Mouse (Mus musculus) kidney, adult 11 months (tissue): ENCODE data around the gene Nxn.
A peak's percentile ranks its signal among the peaks of the same experiment; 100 is the strongest.

ENCODE experiments used
- DNase-seq: peaks from one replicate; pipeline ENCODE4 v3.0.0; 2022

Gene Nxn

DNA sequence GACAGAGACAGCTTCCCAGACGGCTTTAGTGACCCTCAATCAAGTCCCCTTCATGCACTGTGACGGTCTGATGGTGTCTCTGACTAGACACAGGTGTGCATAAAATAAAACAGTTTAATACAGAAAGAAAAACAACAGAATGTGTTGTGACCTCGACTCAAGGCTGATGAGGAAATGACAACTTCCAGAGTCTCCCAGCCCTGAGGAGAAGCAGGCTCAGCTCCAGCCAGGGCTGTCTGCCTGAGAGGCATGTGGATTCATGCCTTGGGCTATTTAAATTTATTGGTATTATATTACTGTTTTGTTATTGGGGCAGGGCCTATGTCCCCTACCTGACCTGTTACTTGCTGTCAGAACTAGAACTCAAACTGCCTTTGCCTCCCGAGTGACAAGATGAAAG is 37.5 kb downstream of the Nxn start:
- no peak for DNase-seq

DNA sequence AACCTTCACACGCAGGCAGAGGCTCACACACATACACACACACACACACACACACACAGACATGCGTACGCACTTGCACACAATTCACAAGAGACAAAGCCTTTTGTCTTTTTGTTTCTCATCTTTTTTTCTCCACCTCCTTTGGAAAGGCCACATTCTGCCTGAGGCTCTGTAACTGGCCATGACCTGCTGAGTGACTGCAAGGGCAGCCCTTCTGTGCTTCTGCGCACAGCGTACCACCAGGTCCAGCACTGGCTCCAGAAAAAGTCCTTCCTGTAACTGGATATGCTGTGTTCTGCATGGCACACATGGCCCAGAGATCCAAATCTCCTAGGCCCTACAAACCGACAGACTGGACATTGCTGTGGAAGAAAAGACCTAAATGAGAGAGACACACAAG is 38.7 kb downstream of the Nxn start:
- DNase-seq, result no peak

DNA sequence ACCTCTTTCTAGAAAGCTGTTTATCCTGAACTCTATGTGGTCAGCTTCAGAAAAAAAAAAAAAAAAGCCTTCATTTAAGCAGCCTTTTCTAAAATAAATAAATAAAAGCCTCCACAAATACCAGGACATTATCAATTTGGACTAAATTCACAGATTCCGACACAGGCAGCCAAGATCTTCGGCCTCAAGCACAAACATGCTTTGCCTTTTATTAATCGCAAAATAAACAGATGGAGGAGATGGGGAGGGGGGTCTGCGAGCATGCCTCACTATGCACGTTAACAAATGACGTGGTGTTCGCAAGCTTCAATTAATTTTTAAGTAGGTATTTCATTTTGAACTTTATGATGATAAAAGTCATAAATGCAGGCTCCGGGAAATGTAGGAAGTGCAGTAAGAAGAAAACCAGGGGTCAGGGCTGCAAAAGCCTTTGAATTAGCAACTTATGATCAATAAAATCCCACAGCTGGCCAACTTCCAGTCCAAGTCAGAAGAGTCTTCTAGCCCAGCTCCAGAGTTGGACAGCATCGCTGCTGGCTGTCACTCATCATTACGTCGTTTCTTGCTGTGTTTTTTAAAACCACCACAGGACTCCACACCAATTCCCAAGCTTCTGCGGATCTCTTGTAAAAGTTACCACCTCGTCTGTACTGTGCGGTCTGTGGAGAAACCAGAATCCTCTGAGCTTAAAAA is 40.2 kb downstream of the Nxn start:
- DNase-seq, result no peak

DNA sequence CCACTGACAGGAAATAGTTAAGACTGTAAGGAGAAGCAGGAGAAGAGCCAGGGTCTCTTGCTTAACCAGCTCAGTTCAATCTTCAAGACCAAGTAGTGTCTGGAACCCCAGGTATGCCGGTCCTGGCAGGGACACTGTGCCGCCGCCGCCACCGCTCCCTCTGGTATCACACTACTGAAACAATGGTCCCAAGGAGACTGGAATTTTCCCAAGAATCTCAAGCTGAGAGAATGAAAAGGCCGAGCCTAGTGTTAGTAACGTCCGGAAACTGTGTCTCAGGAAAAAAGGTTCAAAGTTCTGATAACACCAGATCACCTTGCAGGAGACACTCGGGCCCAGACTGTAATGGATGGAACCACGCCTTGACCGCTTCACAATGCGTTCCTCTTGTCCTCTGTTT is 41.5 kb downstream of the Nxn start:
- DNase-seq, result no peak

DNA sequence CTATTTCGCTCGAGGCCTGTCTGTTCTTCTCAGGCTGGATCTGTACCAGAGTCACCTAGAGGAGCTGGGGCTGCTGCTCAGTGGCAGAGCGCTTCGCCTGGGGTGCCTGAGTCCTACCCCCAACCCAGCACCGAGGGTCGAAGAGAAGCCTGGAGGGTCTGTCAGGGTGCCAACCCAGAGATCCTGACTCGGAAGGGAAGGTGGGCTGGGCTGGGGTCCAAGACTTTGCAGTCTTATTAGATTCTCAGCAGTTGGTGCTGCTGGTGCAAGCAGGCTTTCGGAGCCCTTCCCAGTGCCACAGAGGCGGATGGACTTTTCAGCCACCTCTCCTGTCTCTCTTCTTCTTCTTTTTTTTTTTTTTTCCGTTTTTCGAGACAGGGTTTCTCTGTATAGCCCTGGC is 42.8 kb downstream of the Nxn start:
- no peak for DNase-seq

DNA sequence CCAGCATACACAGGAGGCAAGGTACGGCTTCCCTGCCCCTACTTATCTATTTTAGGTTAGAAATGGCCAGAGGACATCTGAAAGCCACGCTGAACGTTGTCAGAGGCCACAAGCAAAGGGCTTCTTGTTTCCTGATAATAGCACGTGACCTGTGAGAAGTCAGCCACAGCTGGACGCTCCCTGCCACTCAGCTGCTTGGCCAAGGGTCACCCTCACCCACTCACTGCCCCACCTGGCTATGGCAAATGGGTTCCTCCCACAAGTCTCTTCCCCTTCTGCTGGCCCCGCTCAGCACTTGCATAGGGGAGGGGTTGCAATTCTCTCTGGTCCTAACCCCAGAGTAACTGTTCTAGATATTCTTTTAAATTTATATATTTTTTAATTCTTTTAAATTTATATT is 43.5 kb downstream of the Nxn start:
- DNase-seq, result peak; percentile 28

DNA sequence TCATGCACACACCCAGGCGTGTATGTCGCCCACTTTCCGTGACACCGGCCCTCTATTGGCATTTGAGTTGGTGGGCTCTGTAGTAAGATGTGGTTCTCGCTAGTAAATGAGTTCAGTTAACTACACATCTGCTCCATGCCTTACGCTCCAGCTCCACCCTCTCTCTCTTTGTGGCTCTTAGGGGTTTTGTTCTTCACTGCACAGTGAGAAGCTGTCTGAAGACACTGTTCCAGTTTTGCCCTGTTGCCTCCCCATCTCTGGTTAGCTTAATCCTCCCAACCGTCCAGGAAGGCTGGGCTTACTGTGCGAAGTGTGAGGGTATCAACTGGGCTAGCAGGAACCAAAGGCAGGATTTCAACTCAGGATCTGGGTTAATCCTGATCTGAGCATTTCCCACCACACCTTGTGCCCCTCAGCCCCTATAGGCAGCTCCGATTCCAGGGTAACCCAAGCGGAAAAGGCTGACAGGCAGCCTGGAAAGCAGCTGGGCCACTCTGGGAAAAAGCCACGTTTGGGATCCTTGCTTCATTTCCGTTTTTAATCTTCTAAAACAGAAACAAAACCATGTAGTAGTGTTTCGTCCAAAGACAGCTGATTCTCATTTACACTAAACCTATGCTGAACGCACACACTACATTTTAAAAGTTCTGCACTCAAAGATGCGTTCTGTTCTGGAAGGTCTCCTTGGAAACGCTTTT is 45.9 kb downstream of the Nxn start:
- no peak for DNase-seq

DNA sequence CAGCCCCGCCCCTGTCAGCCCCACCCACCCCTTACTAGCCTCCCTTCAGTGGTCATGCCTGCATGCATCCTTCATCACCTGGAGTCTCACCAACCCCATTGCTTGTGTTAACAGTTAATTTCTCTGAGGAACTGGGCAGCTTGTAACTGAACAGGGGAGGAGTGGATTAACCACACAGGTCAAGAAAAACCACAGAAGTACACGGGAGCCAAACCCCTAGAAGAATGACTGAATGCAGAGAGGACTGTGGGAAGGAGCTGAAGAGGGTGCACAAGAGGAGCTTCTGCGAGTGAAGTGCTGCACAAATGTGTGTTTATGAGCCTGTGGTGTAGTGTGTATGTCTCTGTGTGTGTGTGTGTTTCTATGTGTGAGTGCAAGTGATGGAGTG is 47.3 kb downstream of the Nxn start:
- DNase-seq, result no peak

DNA sequence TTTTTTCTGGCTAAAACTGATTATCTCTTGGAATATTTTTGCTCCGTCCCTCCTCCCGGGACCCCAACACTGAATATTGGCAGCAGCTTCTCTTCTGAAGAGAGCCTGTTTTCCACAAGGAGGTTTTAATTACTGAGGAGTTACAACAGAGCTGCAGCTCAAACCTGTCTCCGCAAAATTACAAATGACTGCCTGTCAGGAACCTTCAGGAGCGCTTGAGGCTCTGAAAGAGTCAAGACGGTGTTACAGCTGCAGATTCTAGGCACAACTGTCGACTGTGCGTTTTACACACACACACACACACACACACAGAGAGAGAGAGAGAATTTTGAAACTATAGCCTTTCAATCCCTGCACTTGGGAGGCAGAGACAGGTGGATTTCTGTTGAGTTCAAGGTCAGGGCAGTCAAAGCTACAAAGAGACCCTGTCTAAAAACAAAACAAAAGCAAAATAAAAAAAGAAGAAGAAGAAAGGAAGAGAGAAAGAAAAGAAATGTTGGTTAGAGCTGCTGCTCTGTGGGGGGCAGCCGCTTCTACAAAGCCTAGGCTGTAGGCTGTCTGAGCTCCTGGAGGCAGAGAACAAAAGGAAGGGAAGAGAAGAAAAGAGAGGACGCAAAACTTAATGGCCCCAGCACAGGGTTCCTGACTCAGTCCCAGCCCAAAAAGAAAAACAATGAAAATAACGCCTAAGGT is 47.9 kb downstream of the Nxn start:
- DNase-seq, result no peak

DNA sequence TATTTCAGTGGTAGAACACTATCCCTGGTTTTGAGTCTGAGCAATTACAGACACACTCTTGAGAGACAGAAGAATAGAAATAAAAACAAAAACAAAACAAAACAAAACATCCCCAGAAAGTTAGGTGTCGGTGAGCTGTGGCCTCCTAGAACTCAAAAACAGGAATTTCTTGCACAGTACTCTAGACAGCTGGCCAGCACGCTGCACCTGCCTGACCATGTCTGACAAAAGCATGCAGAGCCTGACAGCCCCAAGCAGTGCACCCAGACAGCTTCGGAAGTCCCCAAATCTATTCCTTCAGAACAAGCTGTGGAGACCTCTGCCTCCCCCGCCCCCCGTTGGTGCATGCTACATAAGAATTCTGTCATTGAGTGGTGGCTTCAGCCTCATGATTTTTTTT is 49.1 kb downstream of the Nxn start:
- DNase-seq, result no peak

DNA sequence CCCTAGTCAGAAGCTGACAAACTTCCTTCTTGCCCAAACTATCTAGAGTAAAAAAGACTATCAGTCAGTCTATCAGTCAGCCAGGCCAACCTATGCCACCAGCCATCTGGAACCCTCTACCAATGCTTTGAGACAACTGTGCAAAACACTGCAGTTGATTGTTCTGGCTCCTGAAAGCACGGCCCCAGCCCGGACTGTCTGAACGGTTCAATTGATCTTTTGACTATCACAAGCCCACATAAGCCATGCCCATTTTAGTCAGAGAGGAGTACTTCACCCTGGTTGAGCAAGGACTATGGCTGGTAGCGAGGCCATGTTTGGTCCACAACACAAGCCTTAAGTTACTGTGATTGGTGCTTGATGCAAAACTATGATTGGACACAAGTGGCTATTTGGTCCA is 51.4 kb downstream of the Nxn start:
- DNase-seq, result no peak

DNA sequence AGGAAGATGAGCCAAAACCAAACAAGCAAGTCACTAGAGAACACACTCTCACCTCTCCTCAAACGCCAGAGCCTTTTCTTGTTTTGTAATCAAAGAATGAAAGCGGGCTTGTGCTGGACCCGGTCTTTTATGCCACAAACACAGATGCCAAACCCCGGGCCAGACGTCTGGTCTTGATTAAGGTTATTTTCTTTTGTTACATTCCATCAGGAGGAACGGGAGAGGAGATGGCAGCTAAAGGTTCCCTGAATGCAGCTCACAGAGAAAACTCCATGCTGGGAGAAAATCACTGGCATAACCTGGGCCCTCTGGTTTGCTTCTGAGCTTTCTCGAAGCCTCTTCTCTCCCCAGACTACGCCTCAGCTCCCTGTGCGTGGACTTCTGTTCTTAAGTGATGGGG is 55.9 kb downstream of the Nxn start:
- DNase-seq, result no peak

DNA sequence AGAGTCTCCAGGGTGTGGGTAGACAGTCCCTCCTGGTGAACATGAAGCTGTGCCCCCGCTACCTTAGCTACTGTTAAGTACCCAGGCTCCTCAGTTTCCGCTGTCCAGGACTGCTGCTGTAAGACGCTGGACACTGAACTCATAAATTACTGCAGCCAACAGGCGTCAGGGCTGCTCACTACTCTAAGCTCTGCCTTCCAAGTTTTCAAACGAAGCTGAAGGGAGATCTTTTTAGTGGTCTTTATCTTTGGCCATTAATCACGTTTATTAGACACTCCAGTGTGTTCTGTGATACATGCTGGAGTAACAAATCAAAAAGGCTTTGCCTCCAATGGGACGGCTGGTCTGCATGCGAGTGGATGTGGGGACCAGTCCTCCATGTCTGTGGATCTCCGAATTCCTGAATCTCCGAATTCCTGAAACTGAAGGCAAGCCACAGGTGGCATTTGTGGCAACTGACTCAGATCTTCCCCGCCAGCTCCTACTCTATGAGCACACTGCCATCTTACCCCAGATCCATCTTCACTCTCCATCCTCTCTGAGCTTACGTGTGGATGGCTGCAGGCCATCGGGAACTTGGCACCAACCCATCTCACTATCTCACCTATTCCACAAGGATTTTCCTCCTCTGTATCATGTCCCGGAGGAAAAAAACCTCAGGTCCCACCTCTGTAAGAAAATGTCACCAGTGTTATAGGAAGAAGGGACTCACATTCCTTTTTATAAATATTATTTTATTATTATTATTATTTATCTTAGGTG is 56.9 kb downstream of the Nxn start:
- DNase-seq, result no peak

DNA sequence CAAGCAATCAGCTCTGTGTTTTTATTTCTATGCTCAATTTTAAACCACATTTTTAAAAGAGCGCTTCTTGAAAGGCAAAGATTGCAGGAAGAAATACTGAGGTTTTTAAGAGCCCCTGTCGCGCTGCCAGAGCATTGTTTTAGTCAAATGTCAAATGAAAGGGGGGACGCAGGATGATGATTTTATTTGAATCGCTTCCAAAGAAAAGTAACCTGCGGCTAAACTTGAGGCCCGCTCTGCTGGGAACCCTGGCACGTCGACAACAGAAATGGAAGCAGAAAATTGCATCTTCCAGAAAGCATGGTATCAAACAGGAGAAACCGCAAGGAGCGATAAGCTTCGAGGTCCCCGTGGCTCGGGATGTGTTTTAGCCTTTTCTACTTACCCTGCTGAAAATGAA is 57.8 kb downstream of the Nxn start:
- DNase-seq, result no peak

DNA sequence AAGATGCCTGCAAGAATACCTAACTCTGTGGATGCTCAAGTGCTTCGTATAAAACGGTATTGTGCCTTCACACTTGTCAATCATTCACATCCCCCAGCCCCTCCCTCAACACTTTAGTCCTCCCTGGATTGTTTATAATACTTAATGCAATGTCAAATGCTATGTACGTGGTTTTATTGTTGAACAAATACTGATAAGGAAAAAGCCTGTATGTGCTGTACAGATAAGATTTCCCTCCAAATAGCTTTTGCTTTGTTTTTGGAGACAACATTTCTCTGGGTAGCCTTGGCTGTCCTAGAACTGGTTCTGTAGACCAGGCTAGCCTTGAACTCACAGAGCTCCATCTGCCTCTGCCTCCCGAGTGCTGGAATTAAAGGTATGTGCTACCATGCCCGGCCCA is 59.1 kb downstream of the Nxn start:
- DNase-seq, result no peak

DNA sequence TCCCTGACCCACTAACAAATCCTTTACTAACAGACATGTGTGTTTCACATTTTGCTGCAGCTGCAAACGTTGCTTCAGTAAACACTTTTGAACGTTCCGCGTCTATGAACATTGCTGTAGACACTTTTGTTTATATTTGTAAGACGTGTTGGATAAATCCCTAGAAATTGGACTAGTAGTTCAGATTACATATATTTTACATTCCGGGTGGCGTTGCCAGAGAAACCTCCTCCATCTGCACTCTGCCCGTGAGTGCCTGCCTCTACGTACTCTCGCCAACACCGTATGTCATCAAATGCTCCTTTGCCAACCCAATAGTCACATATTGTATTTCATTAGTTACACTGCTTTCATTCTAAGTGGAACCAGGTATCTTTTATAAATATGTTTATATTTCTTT is 59.8 kb downstream of the Nxn start:
- DNase-seq, result no peak

DNA sequence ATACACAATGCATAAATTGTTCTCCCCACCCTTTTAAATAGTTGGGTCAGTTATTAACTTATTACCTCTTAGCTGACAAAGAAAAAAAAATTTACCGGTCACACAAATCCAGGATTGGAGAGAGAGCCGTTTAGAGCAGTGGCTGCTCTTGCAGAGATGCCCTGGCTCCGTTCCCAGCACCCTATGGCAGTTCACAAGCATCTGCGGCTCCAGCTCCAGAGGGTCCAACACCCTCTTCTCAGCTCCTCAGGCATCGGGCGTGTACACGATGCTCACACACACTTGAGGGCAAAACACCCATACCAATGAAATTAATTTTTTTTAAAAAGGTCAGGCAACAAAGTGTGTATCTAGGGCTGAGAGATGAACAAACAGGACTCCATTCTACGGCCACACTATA is 60.3 kb downstream of the Nxn start:
- no peak for DNase-seq

DNA sequence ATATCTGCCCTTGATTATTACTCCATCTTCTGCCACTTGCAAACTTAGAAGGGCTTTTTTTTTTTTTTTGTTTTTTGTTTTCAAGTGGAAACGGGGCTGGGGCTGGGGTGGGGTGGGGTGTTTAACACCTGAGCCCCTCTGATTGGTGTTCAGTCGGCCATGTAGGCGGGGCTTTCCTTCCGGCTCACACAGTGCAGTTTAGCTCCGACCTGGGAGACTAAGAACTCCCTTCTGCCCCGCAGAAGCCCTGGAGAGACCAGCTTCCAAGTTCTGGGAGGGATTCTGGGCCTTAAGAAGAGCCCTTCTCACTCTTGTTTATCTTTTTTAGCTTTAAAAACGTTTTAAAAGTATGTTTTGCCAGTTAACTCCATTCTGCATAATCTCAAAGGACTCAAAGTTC is 61.2 kb downstream of the Nxn start:
- no peak for DNase-seq

DNA sequence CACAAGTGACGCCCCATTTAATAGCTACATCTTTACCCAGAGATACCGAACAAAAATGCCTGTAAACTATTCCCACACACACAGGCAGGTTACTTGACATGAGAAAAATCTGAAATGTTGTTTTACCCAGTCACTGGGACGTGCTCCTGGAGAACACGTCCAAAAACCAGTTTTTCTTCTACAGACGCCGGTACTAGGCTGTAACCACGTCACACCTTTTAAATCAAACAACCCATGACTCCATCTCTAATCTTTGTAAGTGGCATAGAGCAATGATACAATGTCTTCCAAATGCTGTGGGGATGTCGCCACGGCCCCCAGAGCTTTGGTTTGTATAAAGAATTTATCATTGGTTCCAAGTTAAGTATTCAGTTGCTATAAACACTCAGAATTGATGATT is 61.7 kb downstream of the Nxn start:
- no peak for DNase-seq

DNA sequence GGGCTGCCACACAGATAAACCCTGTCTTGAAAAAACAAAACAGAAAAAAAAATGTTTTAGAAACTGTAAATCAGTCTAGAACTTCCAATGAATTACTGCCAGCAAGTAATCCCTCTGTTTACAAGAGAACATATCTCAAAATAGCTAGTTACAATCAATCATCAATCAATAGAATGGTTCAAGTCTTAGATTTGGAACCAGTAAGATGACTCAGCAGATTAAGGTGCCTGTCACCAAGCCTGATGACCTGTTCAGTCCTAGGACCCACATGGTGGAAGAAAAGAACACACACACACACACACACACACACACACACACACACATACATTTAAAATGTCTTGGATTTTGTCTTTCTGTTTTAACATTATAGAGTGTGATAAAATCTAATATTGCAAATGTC is 62.7 kb downstream of the Nxn start:
- no peak for DNase-seq

DNA sequence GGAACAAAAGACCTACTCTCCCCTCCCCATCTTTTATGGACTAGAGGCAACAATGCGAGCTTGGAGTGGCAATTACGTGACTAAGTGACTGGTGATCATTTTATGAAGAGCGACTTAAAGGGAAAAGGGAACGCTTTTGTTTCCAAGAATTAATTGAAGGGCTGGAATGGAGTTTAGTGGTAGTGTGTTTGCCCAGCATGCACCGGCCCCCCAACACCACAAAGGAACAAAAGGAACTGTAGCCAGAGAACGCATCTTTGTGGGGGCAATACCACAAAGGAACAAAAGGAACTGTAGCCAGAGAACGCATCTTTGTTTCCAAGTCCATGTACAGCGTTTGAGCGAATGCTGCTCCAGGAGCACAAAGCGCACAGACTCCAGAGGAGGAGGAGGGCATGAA is 64.0 kb downstream of the Nxn start:
- no peak for DNase-seq

DNA sequence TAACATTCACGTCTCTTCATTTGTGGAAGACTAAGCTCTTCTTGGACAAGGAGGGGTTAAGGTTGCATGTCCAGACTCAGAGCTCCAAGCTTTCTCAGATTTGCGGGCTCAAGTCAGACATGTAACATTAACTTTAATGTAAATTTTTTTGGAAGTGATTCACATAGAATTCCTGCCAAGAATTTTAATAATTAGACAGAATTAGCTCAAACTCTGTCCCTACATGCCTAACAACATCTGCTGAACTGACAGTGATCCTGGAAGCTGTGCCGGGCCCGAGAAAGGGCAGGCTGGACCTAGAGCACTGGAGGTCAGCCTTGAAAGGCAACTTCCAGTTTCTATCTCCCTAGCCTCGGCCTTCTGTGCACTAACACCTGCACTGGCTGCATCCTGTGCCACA is 66.7 kb downstream of the Nxn start:
- DNase-seq, result peak; percentile 29

DNA sequence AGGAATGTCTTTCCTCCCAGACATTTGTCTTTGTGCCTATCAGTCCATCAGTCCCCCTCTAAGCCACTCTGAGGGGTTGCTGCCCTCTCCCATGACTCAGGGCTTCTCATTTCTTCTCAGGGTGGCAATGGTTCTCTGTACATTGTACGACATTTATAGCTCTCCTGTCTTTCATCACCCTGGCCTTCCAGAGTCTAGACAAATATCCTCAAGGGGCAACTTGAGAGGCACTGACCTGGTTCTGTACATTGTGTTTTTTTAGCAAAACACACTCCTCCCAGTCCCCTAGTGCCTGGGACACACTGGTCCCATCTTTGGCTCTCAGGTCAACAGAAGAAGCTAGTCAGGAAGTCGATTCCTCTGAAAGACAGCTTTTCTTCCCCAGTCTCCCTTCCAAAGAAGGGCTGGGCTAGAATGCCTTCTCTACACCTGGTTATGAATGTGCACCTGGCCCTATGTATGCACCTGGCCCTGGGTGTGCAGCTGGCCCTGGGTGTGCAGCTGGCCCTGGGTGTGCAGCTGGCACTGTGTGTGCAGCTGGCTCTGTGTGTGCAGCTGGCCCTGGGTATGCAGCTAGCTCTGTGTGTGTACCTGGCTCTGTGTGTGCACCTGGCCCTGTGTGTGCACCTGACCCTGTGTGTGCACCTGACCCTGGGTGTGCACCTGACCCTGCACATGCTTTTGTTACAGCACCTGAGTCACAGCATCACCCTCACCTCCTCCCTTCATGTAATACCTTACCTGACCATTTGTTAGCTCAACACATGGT is 70.2 kb downstream of the Nxn start:
- no peak for DNase-seq
